Mouse (Mus musculus): Measurements from ENCODE around the gene Zbtb4. TPM values are rescaled to one million over a fixed set of nuclear protein-coding genes. Genes with fewer than 3 reads are reported as not detected.

The Zbtb4 gene
- 2.7 and 3.3 TPM in 2 replicates for polyA plus RNA-seq (2015; fragmentation: Nextera tagmentation; extraction: Ambion mirVana)

GRCm38 (mm10) chr11:69765221-69766125, at the start of gene Zbtb4:
Gene Zbtb4 (plus strand): TSS chr11:69765912.
- ATAC-seq (replicated peaks; ENCODE audit: low FRiP score, low read depth) (peak; percentile 41), DNase-seq (ENCODE audit: low spot score) (peak; percentile 52)
- WGBS: 18% methylated on average over 37 of the region's 55 CpGs
- TF ChIP-seq CTCF (IDR thresholded peaks at IDR 0.05; ENCODE audit: low read depth): no peak
- no peaks in the 10 kb centered on the region for H3K9me3 ChIP-seq (replicated peaks; ENCODE audit: low read length)
- peak within 1 kb of the TSS; percentile 99 for H3K9ac ChIP-seq (ENCODE audit: low read depth, low read length)
- no peaks in the 10 kb centered on the region for H3K27me3 ChIP-seq (ENCODE audit: insufficient read depth, low read length)
- H3K4me1 ChIP-seq (replicated peaks; ENCODE audit: insufficient read depth, low read length): peaks cover 13% of the 10 kb centered on the region; the same call in 1 of the 2 replicates
- H3K36me3 ChIP-seq (ENCODE audit: insufficient read depth, low read length): no peaks in the 10 kb centered on the region
- peak within 1 kb of the TSS; percentile 84 for H3K4me2 ChIP-seq (ENCODE audit: low read length)
- peak within 1 kb of the TSS; percentile 95 for H3K4me3 ChIP-seq (replicated peaks; ENCODE audit: low read depth, low read length)
- H3K27ac ChIP-seq: peak within 1 kb of the TSS; percentile 95

GRCm38 (mm10) chr11:69715929-69716328, 49.8 kb upstream of the Zbtb4 start:
- H3K27ac ChIP-seq: peak overlapping the region; percentile 83; the same call in 1 of the 2 replicates
- TF ChIP-seq CTCF (IDR thresholded peaks at IDR 0.05; ENCODE audit: low read depth): no peak
- H3K9me3 ChIP-seq (replicated peaks; ENCODE audit: low read length): no peaks in the 10 kb centered on the region
- H3K4me1 ChIP-seq (replicated peaks; ENCODE audit: insufficient read depth, low read length): no peaks in the 10 kb centered on the region
- no peaks in the 10 kb centered on the region for H3K27me3 ChIP-seq (ENCODE audit: insufficient read depth, low read length)
- no peak for ATAC-seq (replicated peaks; ENCODE audit: low FRiP score, low read depth)
- no peaks in the 10 kb centered on the region for H3K36me3 ChIP-seq (ENCODE audit: insufficient read depth, low read length)
- no peak overlapping the region for H3K4me3 ChIP-seq (replicated peaks; ENCODE audit: low read depth, low read length)
- H3K4me2 ChIP-seq (ENCODE audit: low read length): no peak overlapping the region
- peak; percentile 82 for DNase-seq (ENCODE audit: low spot score)
- WGBS: 18% methylated on average over 5 of the region's 5 CpGs
- no peak overlapping the region for H3K9ac ChIP-seq (ENCODE audit: low read depth, low read length)

GRCm38 (mm10) chr11:69716953-69717352, 48.8 kb upstream of the Zbtb4 start:
- H3K27me3 ChIP-seq (ENCODE audit: insufficient read depth, low read length): no peaks in the 10 kb centered on the region
- no peak overlapping the region for H3K4me3 ChIP-seq (replicated peaks; ENCODE audit: low read depth, low read length)
- WGBS: 71% methylated on average over 4 of the region's 4 CpGs

GRCm38 (mm10) chr11:69718661-69719060, 47.1 kb upstream of the Zbtb4 start:
- no peak overlapping the region for H3K27ac ChIP-seq
- no peak for ATAC-seq (replicated peaks; ENCODE audit: low FRiP score, low read depth)
- H3K4me2 ChIP-seq (ENCODE audit: low read length): no peak overlapping the region

More at GRCm38 (mm10) chr11:69716953-69717352, 48.8 kb upstream of the Zbtb4 start:
- no peaks in the 10 kb centered on the region for H3K9me3 ChIP-seq (replicated peaks; ENCODE audit: low read length)
- TF ChIP-seq CTCF (IDR thresholded peaks at IDR 0.05; ENCODE audit: low read depth): no peak
- DNase-seq (ENCODE audit: low spot score) (no peak), ATAC-seq (replicated peaks; ENCODE audit: low FRiP score, low read depth) (no peak)
- no peak overlapping the region for H3K4me2 ChIP-seq (ENCODE audit: low read length)
- H3K9ac ChIP-seq (ENCODE audit: low read depth, low read length): no peak overlapping the region
- H3K27ac ChIP-seq: no peak overlapping the region
- no peaks in the 10 kb centered on the region for H3K36me3 ChIP-seq (ENCODE audit: insufficient read depth, low read length)
- no peaks in the 10 kb centered on the region for H3K4me1 ChIP-seq (replicated peaks; ENCODE audit: insufficient read depth, low read length)

GRCm38 (mm10) chr11:69719423-69719822, 46.3 kb upstream of the Zbtb4 start:
- DNase-seq (ENCODE audit: low spot score) (no peak), ATAC-seq (replicated peaks; ENCODE audit: low FRiP score, low read depth) (no peak)
- Histone ChIP-seq H3K36me3 (ENCODE audit: insufficient read depth, low read length) (no peaks in the 10 kb centered on the region), H3K4me1 (replicated peaks; ENCODE audit: insufficient read depth, low read length) (no peaks in the 10 kb centered on the region), H3K4me3 (replicated peaks; ENCODE audit: low read depth, low read length) (no peak overlapping the region), H3K9ac (ENCODE audit: low read depth, low read length) (no peak overlapping the region), H3K4me2 (ENCODE audit: low read length) (no peak overlapping the region), H3K27ac (no peak overlapping the region), H3K9me3 (replicated peaks; ENCODE audit: low read length) (no peaks in the 10 kb centered on the region), H3K27me3 (ENCODE audit: insufficient read depth, low read length) (no peaks in the 10 kb centered on the region)
- WGBS: 75% methylated on average over 6 of the region's 6 CpGs
- TF ChIP-seq CTCF (IDR thresholded peaks at IDR 0.05; ENCODE audit: low read depth): peak; percentile 11; the same call in 1 of the 2 replicates

More at GRCm38 (mm10) chr11:69718661-69719060, 47.1 kb upstream of the Zbtb4 start:
- H3K36me3 ChIP-seq (ENCODE audit: insufficient read depth, low read length): no peaks in the 10 kb centered on the region
- no peak for TF ChIP-seq CTCF (IDR thresholded peaks at IDR 0.05; ENCODE audit: low read depth)
- H3K9me3 ChIP-seq (replicated peaks; ENCODE audit: low read length): no peaks in the 10 kb centered on the region
- H3K27me3 ChIP-seq (ENCODE audit: insufficient read depth, low read length): no peaks in the 10 kb centered on the region
- H3K4me1 ChIP-seq (replicated peaks; ENCODE audit: insufficient read depth, low read length): no peaks in the 10 kb centered on the region
- DNase-seq (ENCODE audit: low spot score): no peak
- WGBS: 38% methylated on average over 15 of the region's 15 CpGs
- H3K4me3 ChIP-seq (replicated peaks; ENCODE audit: low read depth, low read length): no peak overlapping the region
- H3K9ac ChIP-seq (ENCODE audit: low read depth, low read length): no peak overlapping the region

- no peak for DNase-seq (ENCODE audit: low spot score)
- H3K4me1 ChIP-seq (replicated peaks; ENCODE audit: insufficient read depth, low read length): no peaks in the 10 kb centered on the region
- H3K9me3 ChIP-seq (replicated peaks; ENCODE audit: low read length): no peaks in the 10 kb centered on the region
- H3K36me3 ChIP-seq (ENCODE audit: insufficient read depth, low read length): no peaks in the 10 kb centered on the region
- no peak overlapping the region for H3K9ac ChIP-seq (ENCODE audit: low read depth, low read length)
- no peak for ATAC-seq (replicated peaks; ENCODE audit: low FRiP score, low read depth)
- no peaks in the 10 kb centered on the region for H3K27me3 ChIP-seq (ENCODE audit: insufficient read depth, low read length)
- H3K27ac ChIP-seq: no peak overlapping the region
- H3K4me3 ChIP-seq (replicated peaks; ENCODE audit: low read depth, low read length): no peak overlapping the region
- WGBS: 49% methylated on average over 6 of the region's 6 CpGs
- no peak for TF ChIP-seq CTCF (IDR thresholded peaks at IDR 0.05; ENCODE audit: low read depth)
- H3K4me2 ChIP-seq (ENCODE audit: low read length): no peak overlapping the region
Measured at GRCm38 (mm10) chr11:69720852-69721251, 44.9 kb upstream of the Zbtb4 start.
